Mouse (Mus musculus): ENCODE data around the gene Ash1l. TPM values are rescaled to one million over a fixed set of nuclear protein-coding genes. Genes with fewer than 3 reads are reported as not detected.

Gene Ash1l
- total RNA-seq, 2 experiments from 2014 or later = 37.7 to 39.9 TPM

DNA sequence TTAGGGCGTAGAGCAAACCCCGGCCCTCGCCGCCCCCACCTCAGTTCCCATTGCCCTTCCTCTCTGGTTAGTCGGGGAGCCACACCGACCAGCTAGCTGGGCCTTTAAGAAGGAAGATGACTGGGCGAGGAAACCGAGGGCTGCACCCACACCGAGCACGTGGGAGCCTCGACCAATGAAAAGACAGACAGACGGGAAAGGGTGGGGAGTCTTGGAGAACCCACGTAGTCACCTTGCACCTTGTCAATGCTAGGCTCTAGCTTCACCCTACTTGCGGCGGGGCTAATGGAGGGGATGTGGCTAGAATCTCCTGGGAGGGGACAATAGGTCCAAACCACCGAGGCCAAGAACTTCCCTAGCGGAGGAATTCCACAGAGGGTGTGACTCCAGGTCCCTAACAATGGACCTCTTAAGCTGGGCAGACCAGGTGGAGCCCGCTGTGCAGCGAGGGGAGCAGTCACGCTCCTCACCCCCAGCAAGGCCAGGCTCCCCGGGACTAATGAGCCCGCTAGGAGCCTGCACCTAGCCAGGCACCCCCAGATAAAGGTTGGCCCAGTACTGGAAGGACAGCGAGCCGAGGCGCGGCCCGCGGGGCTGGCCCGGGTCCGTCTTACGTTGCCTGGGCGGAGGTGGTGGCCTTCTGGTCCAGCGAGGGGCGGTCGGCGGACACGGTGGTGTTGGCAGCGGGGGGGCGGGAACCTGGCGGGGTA lies 139.6 kb downstream of the Ash1l start:
- peak; percentile 83 to 86 for DNase-seq
- intact Hi-C loops (cut with DNase I) = loop anchor here (2.0 kb wide), 2 partner anchors 75 to 127 kb away; partner anchors contain the start of gene Clk2

DNA sequence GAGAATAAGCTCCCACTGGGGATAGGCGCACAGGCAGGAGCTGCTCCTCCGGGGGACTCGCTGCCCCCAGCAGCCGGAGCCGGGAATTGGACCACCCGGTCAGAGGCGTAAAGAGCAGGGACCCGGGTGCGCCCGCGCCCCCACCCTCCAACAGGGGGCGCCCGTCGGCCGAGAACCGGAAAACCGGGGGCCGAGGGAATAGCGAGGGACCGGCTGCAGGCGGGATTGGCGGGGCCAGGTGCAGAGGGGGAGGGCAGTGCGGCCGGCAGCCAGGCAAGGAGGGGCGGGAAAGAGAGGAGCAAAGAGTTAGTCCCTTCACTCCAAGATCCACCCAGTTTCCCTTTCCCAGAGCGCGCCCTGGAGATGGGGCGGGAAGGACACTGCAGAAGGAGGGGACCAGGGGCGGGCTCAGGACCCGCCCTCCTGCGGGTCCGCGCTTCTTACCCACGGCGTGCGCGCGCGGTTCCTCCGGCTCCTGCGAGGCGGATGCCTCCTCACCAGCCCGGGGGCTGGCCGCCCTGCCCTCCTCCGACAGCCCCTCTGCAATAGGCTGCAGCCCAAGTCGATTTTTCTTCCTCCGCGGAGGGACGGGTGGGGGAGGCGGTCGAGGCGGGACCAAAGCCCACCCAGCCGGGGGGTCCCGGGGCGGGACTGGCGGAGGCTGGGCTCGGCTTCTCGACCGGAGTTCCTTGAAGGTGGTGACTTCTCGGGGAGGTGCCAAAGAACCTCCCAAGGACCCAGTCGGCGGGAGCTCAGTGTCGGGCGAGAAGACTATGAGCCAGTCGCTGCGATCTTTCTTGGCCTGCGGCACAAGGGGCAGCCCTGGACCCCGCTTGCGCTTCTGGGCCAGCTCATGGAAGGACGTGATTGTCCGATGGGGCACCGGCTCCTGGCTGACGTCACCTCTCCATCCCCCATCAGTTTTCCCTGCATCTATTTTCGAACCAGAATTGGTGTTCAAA lies 140.6 kb downstream of the Ash1l start:
- intact Hi-C loops (cut with DNase I) = loop anchor here (2.0 kb wide), 2 partner anchors 74 to 126 kb away; partner anchors contain the start of gene Clk2
- DNase-seq = peak; percentile 86 to 93

DNA sequence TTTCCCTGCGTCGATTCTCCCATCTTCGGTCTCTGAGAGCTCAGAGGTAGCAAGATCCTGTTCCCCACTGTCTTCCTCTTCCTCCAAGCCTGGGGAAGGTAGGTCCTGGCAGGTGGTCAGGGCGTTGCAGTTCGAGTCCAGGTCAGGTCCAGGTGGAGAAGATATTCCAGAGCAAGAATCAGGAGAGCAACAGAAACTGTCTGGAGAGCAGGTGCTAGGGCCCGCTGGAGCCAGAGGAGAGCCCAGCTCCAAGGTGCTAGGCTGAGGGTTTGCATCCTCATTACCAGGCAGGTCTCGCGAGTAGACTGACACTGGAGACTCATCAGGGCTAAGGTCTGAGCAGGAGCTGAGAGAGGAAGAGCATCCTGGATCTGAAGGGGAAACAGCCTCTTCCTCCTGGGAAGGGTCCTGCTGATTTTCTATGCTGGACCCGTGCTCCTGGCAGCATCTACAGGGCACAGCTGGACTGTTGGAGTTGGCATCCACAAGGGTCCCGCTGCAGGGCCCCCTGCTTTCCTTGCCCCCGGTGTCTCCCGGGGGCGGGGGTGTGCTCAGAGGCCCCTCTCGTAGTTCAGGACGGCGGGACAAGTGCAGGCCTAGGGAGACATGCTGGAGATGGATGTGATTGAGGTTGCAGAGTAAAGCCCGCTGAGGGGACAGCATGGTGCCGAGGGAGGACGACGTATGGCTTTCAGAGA lies 141.5 kb downstream of the Ash1l start:
- no peak for DNase-seq
- intact Hi-C loops (cut with DNase I) = loop anchor here (2.0 kb wide), 2 partner anchors 73 to 125 kb away; partner anchors contain the start of gene Clk2

- intact Hi-C loops (cut with DNase I) = no loop called here
- DNase-seq = no peak
Observed at GRCm38 (mm10) chr3:89092509-89093090, 142.2 kb downstream of the Ash1l start.

- intact Hi-C loops (cut with DNase I) = no loop called here
Observed at GRCm38 (mm10) chr3:89093175-89093574, 142.8 kb downstream of the Ash1l start, which contains the start of gene Rusc1. Rusc1 (minus strand) TSS chr3:89093311.

GRCm38 (mm10) chr3:89094021-89094420 lies 143.6 kb downstream of the Ash1l start:
- DNase-seq = no peak
- intact Hi-C loops (cut with DNase I) = no loop called here

More at GRCm38 (mm10) chr3:89093175-89093574, 142.8 kb downstream of the Ash1l start, which contains the start of gene Rusc1:
- peak; percentile 77 to 83 for DNase-seq

DNA sequence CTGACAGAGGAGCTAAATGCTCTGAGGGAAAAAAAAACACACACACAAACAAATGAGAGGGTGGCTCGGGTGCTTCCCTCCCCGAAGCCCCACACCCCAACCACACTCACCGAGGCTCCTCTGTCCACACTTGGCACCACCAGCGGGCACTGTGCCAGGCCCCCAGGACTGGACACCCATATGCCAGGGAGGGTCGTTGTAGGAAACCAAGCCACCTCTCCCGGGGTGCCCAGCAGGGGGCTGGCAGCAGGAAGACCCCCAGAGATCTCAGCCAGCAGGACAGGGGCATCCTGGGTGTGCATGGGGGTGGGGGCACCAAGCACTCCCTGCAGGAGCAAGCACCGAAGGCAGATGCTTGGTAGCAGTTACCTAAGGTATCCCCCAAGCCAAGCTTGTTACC lies 150.4 kb downstream of the Ash1l start, which contains the start of gene Gm43738:
TSS of gene Gm43738 (minus strand) at position 289 of the 400 bp plus-strand sequence.
- no peak for DNase-seq
- intact Hi-C loops (cut with DNase I) = no loop called here

DNA sequence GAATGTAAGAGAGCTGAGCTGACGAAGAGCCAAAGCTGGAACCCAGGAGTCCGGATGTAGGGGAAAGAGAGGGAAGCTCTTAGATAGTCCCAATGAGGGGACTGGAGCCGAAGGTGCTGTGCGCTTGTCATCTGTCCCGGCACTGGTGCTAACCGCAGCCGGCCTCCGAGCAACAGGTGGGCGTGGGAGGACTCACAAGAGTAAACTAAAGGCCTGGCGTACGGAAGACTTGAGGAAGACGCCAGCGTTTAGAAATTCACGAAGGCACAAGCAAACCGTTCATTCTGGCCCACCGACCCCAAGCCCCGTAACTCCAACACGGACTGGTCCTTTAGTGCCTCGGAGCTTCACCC lies 151.0 kb downstream of the Ash1l start:
- intact Hi-C loops (cut with DNase I) = no loop called here

GRCm38 (mm10) chr3:89101812-89102494 lies 151.5 kb downstream of the Ash1l start, which contains the start of gene Fdps:
Fdps (minus strand) TSS chr3:89101959.
- intact Hi-C loops (cut with DNase I) = no loop called here

More for the DNA sequence above, 151.0 kb downstream of the Ash1l start:
- DNase-seq = no peak

DNA sequence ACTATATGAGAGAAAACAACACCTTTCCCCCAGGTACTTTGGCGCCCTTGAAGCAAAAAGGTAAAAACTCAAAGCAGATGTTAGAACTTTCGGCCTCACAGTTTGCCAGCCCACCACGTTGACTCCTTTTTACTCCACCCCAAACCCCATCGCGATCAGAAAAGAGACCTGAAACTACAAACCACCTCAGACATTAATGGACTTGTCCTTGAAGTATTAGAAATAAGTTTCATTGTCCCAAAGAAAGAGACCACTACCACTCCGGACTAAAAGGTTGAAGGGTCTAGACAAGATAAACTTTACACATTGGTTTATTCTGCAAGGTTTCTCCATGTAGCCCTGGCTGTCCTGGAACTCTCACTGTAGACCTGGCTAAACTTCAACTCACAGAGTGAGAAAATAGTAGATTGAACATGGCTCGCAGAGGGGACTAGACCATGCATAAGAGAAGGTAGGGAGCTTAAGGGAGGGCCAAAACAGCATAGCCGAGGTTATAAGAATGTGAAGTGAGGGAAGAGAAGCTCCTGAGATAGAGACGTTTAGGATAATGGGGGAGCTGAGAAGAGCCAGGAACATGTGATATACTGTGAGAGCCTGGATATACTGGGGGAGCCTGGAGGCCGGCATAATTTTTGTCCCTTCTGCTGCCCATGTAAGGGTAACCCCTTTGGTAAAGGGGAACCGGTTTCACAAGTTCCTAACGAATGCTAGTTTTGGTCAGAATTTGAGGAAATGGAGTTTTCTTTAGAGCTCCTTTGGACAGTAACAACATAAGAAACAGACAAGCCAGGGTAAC lies 152.3 kb downstream of the Ash1l start:
- no peak for DNase-seq
- intact Hi-C loops (cut with DNase I) = no loop called here

More at GRCm38 (mm10) chr3:89101812-89102494, 151.5 kb downstream of the Ash1l start, which contains the start of gene Fdps:
- DNase-seq = peak; percentile 86 to 88

- intact Hi-C loops (cut with DNase I) = no loop called here
- no peak for DNase-seq
Observed at GRCm38 (mm10) chr3:89103291-89103595, 152.8 kb downstream of the Ash1l start.

GRCm38 (mm10) chr3:89106881-89107280 lies 156.5 kb downstream of the Ash1l start:
- no peak for DNase-seq
- intact Hi-C loops (cut with DNase I) = no loop called here

DNA sequence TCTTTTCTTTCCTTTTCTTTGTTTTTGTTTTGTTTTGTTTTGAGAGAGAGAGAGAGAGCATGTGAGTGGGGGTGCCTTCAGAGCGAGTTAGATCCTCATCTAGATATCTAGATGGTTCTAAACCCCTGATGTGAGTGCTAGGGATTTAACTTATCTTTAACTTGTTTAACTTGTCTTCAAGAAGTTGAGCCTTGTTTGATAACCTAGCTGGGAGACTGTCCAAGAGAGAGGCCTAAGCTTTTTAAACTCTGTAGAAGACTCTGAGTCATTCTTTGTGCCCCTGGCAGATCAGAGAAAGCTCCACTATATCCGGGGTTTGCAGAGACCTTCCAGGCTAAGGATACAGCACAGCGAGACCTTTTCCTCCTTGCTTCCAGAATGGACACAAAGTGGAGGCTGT lies 157.1 kb downstream of the Ash1l start:
- intact Hi-C loops (cut with DNase I) = no loop called here

GRCm38 (mm10) chr3:89108146-89108545 lies 157.7 kb downstream of the Ash1l start:
- intact Hi-C loops (cut with DNase I) = no loop called here
- DNase-seq = no peak

More for the DNA sequence above, 157.1 kb downstream of the Ash1l start:
- no peak for DNase-seq

- intact Hi-C loops (cut with DNase I) = loop anchor here (10.0 kb wide), 1 partner anchor 192 kb away; no protein-coding TSS in a partner anchor
- no peak for DNase-seq
Observed at GRCm38 (mm10) chr3:89113058-89113457, 162.6 kb downstream of the Ash1l start.

- intact Hi-C loops (cut with DNase I) = loop anchor here (2.0 to 10.0 kb wide), 3 partner anchors 42 to 189 kb away; no protein-coding TSS in a partner anchor
- no peak for DNase-seq
Observed at GRCm38 (mm10) chr3:89115522-89115921, 165.1 kb downstream of the Ash1l start.

GRCm38 (mm10) chr3:89123313-89123712 lies 172.9 kb downstream of the Ash1l start:
- DNase-seq = no peak
- intact Hi-C loops (cut with DNase I) = no loop called here

DNA sequence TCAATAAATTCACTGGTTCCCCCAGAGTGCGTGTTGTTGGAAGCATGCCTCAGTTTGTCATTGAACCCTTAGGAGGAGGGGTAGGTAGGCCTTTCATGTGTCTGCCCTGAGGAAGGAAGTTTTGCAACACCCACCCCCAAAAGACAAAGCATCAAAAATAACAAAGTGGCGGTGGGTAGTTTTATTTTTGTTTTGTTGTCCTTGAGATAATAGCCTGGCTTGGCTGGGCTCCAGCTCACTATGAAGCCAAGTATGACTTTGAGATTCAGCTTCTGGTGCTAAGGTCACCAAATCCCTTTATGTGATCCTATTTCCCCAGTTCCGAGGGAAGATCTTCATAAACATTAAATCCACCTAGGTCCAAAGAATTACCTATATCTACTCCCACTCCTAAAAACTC lies 173.8 kb downstream of the Ash1l start:
- peak in 1 of 2 experiments; percentile 26 for DNase-seq
- intact Hi-C loops (cut with DNase I) = no loop called here

DNA sequence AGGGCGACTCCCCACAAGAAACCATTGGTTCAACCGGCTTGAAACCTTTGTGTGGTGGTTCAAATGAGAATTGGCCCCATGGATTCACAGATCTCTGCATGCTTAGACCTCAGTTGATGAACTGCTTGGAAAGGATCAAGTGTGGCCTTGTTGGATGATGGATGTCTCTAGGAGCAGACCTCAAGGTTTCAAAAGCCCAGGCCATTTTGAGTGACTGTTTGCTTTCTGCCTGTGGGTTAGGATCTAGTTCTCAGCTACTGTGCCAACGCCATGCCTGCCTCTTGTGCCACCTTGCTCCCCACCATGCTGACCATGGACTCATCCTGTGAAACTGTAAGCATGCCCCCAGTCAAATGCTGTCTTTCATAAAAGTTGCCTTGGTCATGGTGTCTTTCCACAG lies 175.6 kb downstream of the Ash1l start:
- DNase-seq = no peak
- intact Hi-C loops (cut with DNase I) = no loop called here

Data from heart, postnatal 36 days (tissue).